Mouse (Mus musculus) midbrain, embryonic 12.5 days (tissue): ENCODE results near the gene Camk1d. TPM values are rescaled to one million over a fixed set of nuclear protein-coding genes. Genes with fewer than 3 reads are reported as not detected.
"Not testable (repeated sequence)": the region's sequence is repeated elsewhere in the genome, so short reads cannot be mapped to it uniquely, and the experiment has no call there.

ENCODE experiments used
- ATAC-seq: fragments of 200-750 bp; cut with Nextera tagmentation; 2 replicates; pipeline ENCODE4 v1.8.0; 2017; ENCODE audit warnings: low read depth, moderate TSS enrichment, moderate library complexity; ENCODE audit not compliant: low FRiP score
- H3K27ac ChIP-seq: fragments of 300-500 bp; sonication (generic); replicated peaks from 2 replicates; pipeline ENCODE4 v1.5.1; 2016; ENCODE audit warnings: mild to moderate bottlenecking
- H3K27me3 ChIP-seq: fragments of 300-500 bp; sonication (generic); 2 replicates; pipeline ENCODE4 v1.6.1; 2016; ENCODE audit warnings: mild to moderate bottlenecking
- H3K36me3 ChIP-seq: fragments of 300-500 bp; sonication (generic); 2 replicates; pipeline ENCODE4 v1.6.1; 2016
- H3K4me1 ChIP-seq: fragments of 300-500 bp; sonication (generic); 2 replicates; pipeline ENCODE4 v1.6.1; 2016
- H3K4me2 ChIP-seq: fragments of 300-500 bp; sonication (generic); replicated peaks from 2 replicates; pipeline ENCODE4 v1.6.1; 2016; ENCODE audit warnings: mild to moderate bottlenecking, moderate library complexity
- H3K4me3 ChIP-seq: fragments of 300-500 bp; sonication (generic); 2 replicates; pipeline ENCODE4 v1.5.1; 2016; ENCODE audit warnings: mild to moderate bottlenecking
- H3K9ac ChIP-seq: fragments of 300-500 bp; sonication (generic); replicated peaks from 2 replicates; pipeline ENCODE4 v1.6.1; 2016; ENCODE audit warnings: mild to moderate bottlenecking, moderate library complexity
- H3K9me3 ChIP-seq: fragments of 300-500 bp; sonication (generic); 2 replicates; pipeline ENCODE4 v1.6.1; 2016; ENCODE audit warnings: mild to moderate bottlenecking
- WGBS: fragments of 180-500 bp; shearing (Covaris S2); methylation state at CpG from one replicate; pipeline ENCODE4 v1.1.7; 2016; 5-methylcytosine and 5-hydroxymethylcytosine counted together
- polyA plus RNA-seq: library from polyadenylated mRNA; unstranded; fragments of >200 nt; fragmentation: Nextera tagmentation; extraction: Ambion mirVana; gene quantifications from 2 replicates; pipeline ENCODE4 v1.2.1, GENCODE M21; 2016

Gene Camk1d
- polyA plus RNA-seq, 1 experiment from 2014 or later = 3.2 TPM

DNA sequence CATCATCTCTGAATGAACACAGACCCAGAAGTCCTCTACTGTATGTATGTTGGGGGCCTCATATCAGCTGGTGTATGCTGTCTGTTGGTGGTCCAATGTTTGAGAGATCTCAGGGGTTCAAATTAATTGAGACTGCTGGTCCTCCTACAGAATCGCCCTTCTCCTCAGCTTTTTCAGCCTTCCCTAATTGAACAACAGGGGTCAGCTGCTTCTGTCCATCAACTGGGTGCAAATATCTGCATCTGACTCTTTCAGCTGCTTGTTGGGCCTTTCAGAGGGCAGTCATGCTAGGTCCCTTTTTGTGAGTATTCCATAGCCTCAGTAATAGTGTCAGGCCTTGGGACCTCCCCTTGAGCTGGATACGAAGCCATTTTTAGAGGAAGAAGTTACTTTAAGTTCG, 174.4 kb downstream of the Camk1d start:
- H3K27ac ChIP-seq, ATAC-seq, H3K4me2 ChIP-seq, H3K9ac ChIP-seq, H3K4me1 ChIP-seq, H3K9me3 ChIP-seq, H3K36me3 ChIP-seq, H3K4me3 ChIP-seq, H3K27me3 ChIP-seq: not testable (repeated sequence)
- WGBS = 73% methylated on average over 3 of the region's 3 CpGs

DNA sequence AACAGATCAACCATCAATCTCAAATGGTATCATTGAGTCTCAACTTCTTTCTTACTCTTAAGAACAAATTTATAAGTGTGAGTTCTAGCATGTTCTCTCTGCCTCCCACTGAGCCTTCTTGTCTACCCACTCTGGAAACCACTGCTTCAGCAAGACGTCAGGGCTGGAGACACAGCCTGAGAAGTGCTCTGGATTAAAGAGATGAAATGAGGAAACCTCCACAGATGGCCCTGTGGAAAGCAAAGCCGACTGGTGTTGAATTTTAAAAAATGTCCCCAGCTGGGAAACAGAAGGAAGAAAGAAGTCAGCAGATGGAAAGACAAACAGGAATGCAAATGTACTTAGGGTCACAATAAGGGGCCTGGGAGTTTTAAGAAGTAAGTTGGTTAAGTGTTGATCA, 180.4 kb downstream of the Camk1d start:
- Histone ChIP-seq H3K9me3 (no peaks in the 10 kb centered on the region), H3K27me3 (no peaks in the 10 kb centered on the region), H3K36me3 (no peaks in the 10 kb centered on the region), H3K27ac (no peak overlapping the region), H3K4me3 (no peak overlapping the region), H3K9ac (no peak overlapping the region), H3K4me2 (no peak overlapping the region), H3K4me1 (no peaks in the 10 kb centered on the region)
- no peak for ATAC-seq
- WGBS = 53% methylated on average over 2 of the region's 2 CpGs

- no peak for ATAC-seq
- Histone ChIP-seq H3K27ac (no peak overlapping the region), H3K9ac (no peak overlapping the region), H3K4me2 (no peak overlapping the region), H3K36me3 (no peaks in the 10 kb centered on the region), H3K4me1 (no peaks in the 10 kb centered on the region), H3K4me3 (no peak overlapping the region), H3K9me3 (no peaks in the 10 kb centered on the region), H3K27me3 (no peaks in the 10 kb centered on the region)
- 87% methylated on average over 2 of the region's 2 CpGs for WGBS
Observed at GRCm38 (mm10) chr2:5529992-5530391, 184.3 kb downstream of the Camk1d start.

DNA sequence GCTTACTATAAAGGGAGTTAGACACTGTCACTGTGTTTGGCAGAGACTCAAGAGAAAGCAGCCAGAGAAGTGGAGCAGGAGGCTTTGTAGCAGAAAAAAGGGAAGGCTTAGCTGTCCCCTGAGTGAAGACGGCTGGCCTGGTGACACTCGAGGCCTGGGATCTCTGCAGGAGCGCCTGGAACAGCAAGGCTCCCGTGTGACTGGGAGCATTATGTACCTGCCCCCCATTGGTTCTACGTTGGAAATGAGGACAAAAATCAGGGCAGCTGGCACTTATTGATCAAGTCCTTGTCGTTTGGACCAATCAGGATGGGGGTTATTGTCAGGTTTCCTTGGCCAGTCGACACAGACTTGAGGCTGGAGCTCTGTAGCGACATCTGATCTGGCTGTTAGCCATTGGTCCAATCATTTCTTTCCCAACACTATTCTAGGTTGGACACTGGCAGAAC, 195.1 kb downstream of the Camk1d start:
- ATAC-seq = no peak
- 64% methylated on average over 8 of the region's 8 CpGs for WGBS

DNA sequence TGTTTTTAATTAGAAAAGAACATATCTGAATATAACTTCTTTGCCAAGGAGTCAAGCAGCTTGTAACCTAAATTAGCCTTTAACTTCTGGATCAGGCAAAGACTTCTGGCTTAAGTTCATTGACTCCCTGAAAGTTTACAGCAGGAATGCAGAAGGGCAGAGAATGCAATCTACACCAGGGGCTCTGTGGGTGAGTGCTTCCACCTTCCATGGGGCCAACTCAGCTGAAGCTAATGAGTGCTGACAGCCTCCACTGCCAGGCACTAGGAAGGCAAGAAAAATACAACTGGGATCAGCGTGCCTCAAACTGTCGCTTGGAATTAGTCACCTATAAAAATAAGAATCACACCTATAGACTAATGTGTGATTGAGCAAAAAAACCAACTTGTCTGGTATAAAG, 199.2 kb downstream of the Camk1d start:
- Histone ChIP-seq H3K27me3 (no peaks in the 10 kb centered on the region), H3K36me3 (no peaks in the 10 kb centered on the region), H3K27ac (no peak overlapping the region), H3K9me3 (no peaks in the 10 kb centered on the region), H3K4me1 (no peaks in the 10 kb centered on the region), H3K9ac (no peak overlapping the region), H3K4me3 (no peak overlapping the region), H3K4me2 (no peak overlapping the region)
- 91% methylated on average over 2 of the region's 2 CpGs for WGBS
- ATAC-seq = no peak

More for the DNA sequence above, 195.1 kb downstream of the Camk1d start:
- H3K4me2 ChIP-seq = no peak overlapping the region
- no peaks in the 10 kb centered on the region for H3K27me3 ChIP-seq
- no peak overlapping the region for H3K4me3 ChIP-seq
- H3K9ac ChIP-seq = no peak overlapping the region
- H3K9me3 ChIP-seq = no peaks in the 10 kb centered on the region
- no peaks in the 10 kb centered on the region for H3K36me3 ChIP-seq
- no peaks in the 10 kb centered on the region for H3K4me1 ChIP-seq
- no peak overlapping the region for H3K27ac ChIP-seq

DNA sequence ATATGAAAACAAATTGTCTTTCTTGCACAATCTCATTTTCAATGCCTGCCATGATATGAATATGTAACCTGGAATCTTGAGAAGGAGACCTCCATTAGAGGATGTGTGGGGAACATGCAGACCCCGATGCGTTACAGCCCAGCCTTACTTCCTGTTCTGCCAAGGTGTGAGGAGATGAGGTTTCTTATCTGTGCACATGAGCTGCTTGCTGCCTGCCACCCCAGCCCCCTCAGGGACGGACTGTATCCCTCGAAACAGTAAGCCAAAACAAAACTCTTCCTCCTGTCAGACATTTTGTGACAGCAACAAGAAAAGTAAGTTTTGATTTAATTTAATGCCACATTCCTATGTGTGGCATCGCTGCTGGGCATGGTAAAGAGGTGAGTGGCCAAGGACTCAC, 200.2 kb downstream of the Camk1d start:
- no peaks in the 10 kb centered on the region for H3K36me3 ChIP-seq
- 91% methylated on average over 5 of the region's 5 CpGs for WGBS

GRCm38 (mm10) chr2:5513621-5514020, 200.7 kb downstream of the Camk1d start:
- 92% methylated on average over 2 of the region's 2 CpGs for WGBS
- no peak overlapping the region for H3K4me3 ChIP-seq
- H3K27ac ChIP-seq = no peak overlapping the region
- ATAC-seq = no peak
- no peak overlapping the region for H3K9ac ChIP-seq
- H3K36me3 ChIP-seq = no peaks in the 10 kb centered on the region
- no peaks in the 10 kb centered on the region for H3K4me1 ChIP-seq
- H3K9me3 ChIP-seq = no peaks in the 10 kb centered on the region
- no peaks in the 10 kb centered on the region for H3K27me3 ChIP-seq
- no peak overlapping the region for H3K4me2 ChIP-seq

More for the DNA sequence above, 200.2 kb downstream of the Camk1d start:
- ATAC-seq = no peak
- H3K4me2 ChIP-seq = no peak overlapping the region
- H3K9me3 ChIP-seq = no peaks in the 10 kb centered on the region
- no peaks in the 10 kb centered on the region for H3K27me3 ChIP-seq
- H3K4me1 ChIP-seq = no peaks in the 10 kb centered on the region
- no peak overlapping the region for H3K27ac ChIP-seq
- H3K9ac ChIP-seq = no peak overlapping the region
- no peak overlapping the region for H3K4me3 ChIP-seq

GRCm38 (mm10) chr2:5510042-5510441, 204.3 kb downstream of the Camk1d start:
- no peak for ATAC-seq
- H3K9me3 ChIP-seq = no peaks in the 10 kb centered on the region; the same call in 1 of the 2 replicates
- WGBS = 92% methylated on average over 6 of the region's 6 CpGs
- no peaks in the 10 kb centered on the region for H3K36me3 ChIP-seq
- no peaks in the 10 kb centered on the region for H3K4me1 ChIP-seq
- H3K27me3 ChIP-seq = no peaks in the 10 kb centered on the region
- H3K9ac ChIP-seq = no peak overlapping the region
- H3K27ac ChIP-seq = no peak overlapping the region
- H3K4me3 ChIP-seq = no peak overlapping the region
- no peak overlapping the region for H3K4me2 ChIP-seq

DNA sequence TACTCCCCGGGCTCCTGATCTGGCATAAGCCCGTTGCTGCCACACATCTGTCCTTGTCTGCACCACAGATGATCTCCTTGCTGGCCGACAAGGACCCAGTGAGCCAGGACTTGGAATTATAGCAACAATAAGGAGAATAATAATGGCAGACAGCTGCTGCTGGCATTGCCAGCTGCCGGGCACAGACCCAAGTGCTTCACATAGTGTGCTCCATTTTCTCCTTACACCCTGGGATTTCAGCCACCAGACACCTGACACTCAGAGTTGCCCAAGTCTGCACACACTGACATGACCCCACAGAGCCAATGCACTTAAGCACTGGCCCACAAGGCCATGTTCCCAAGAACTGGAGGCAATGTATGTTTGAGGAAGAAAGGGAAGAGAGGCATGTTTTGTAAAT, 214.7 kb downstream of the Camk1d start:
- Histone ChIP-seq H3K4me3 (no peak overlapping the region), H3K4me2 (no peak overlapping the region), H3K27me3 (no peaks in the 10 kb centered on the region), H3K36me3 (no peaks in the 10 kb centered on the region), H3K27ac (no peak overlapping the region), H3K4me1 (no peaks in the 10 kb centered on the region), H3K9me3 (no peaks in the 10 kb centered on the region), H3K9ac (no peak overlapping the region)
- no peak for ATAC-seq
- WGBS = 73% methylated on average over 4 of the region's 4 CpGs

DNA sequence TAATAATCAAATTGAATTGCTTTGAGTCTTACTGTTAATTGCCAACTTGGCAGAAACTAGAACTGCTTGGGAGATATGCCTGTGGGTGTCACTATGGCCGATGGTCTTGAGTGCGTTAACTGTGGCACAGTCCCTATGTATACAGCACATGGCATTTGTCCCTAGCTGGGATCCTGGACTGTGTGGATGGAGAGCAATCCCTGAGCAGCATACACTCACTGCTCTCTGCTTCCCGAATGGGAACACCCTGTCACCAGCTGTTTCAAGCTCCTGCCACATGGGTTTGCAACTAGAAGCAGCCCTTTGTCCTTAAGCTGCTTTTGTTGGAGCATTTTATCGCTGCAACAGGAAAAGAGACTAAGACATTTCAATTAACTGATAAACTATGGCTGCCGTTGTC, 224.4 kb downstream of the Camk1d start:
- H3K4me3 ChIP-seq = no peak overlapping the region
- no peaks in the 10 kb centered on the region for H3K4me1 ChIP-seq
- ATAC-seq = no peak
- no peaks in the 10 kb centered on the region for H3K9me3 ChIP-seq
- H3K36me3 ChIP-seq = no peaks in the 10 kb centered on the region
- no peaks in the 10 kb centered on the region for H3K27me3 ChIP-seq
- WGBS = 61% methylated on average over 5 of the region's 5 CpGs
- H3K9ac ChIP-seq = no peak overlapping the region
- no peak overlapping the region for H3K4me2 ChIP-seq
- no peak overlapping the region for H3K27ac ChIP-seq

DNA sequence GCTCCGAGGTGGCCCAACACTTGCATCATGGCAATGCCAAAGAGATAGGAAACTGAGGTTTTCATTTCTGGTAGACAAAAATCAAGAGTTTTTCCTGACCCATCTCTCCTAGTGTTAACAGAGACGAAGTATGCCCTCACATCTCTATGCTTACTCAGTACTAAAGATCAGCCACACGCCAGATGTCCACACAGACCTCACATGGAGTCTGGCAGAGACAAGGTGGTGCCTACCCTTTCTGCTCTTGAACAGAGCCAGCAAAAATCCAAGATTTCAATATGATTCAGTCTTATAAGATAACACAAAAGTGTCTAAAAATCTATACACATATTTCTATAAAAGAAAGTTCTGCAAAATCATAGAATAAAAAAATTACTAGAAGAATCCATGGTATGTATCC, 227.0 kb downstream of the Camk1d start:
- Histone ChIP-seq H3K27ac (no peak overlapping the region), H3K4me1 (peaks cover 9% of the 10 kb centered on the region; the same call in 1 of the 2 replicates), H3K9me3 (no peaks in the 10 kb centered on the region), H3K4me3 (no peak overlapping the region), H3K4me2 (no peak overlapping the region), H3K9ac (no peak overlapping the region), H3K27me3 (no peaks in the 10 kb centered on the region), H3K36me3 (no peaks in the 10 kb centered on the region)
- no peak for ATAC-seq
- WGBS = 92% methylated on average over 3 of the region's 3 CpGs

DNA sequence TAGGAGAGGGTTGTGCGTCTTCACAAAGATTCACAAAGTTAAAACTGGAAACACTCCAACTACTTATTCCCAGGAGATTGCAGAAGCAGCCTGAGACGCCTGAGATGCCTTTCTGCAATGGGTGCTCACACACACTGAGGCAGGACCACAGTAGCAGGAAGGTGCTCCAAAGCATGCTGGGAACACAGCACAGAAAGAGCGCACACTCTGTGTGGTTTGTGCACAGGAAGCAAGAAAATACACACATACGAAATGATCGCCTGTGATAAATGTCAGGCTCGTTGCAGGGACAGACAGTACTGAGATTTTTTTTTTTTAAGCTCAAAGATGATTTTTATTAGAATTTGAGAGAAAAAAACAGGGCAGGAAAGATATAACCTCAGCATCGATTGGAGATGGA, 227.7 kb downstream of the Camk1d start:
- ATAC-seq = no peak
- Histone ChIP-seq H3K27ac (no peak overlapping the region), H3K36me3 (no peaks in the 10 kb centered on the region), H3K27me3 (no peaks in the 10 kb centered on the region), H3K4me1 (peaks cover 9% of the 10 kb centered on the region; the same call in 1 of the 2 replicates), H3K9me3 (no peaks in the 10 kb centered on the region), H3K4me3 (no peak overlapping the region), H3K9ac (no peak overlapping the region), H3K4me2 (no peak overlapping the region)
- 88% methylated on average over 7 of the region's 7 CpGs for WGBS

- Histone ChIP-seq H3K27ac (no peak overlapping the region), H3K4me1 (peaks cover 9% of the 10 kb centered on the region; the same call in 1 of the 2 replicates), H3K27me3 (no peaks in the 10 kb centered on the region), H3K4me2 (no peak overlapping the region), H3K36me3 (no peaks in the 10 kb centered on the region), H3K4me3 (no peak overlapping the region), H3K9ac (no peak overlapping the region), H3K9me3 (no peaks in the 10 kb centered on the region)
- no peak for ATAC-seq
- 92% methylated on average over 6 of the region's 6 CpGs for WGBS
Observed at GRCm38 (mm10) chr2:5485786-5486185, 228.5 kb downstream of the Camk1d start.
